ENCODE assay signal across 16 mouse cellular contexts in the genomic region with DNA sequence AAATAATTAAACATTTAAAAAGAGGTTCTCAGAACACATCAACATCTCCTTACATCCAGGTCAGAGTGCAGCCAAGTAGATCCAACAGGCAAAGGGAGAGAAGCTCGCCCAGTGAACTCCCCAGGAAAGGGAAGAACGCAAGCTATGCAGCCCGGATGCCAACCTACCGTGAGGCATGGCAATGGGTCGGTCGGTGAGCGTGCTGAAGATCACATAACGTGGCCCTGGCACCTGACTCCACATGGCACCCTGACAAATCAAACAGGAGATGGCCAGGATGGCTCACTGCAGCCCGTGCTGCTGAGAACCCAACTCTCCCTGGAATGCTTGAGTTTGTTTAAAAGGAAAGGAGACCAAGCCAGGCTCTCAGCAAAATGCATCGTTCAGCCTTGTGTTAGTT.
"Had no signal": no experiment of that assay in that cellular context is flagged by ENCODE, and none has a peak within 500 bp of the region (broad histone marks: within the 10 kb centered on the region; RNA-seq: fewer than 3 reads in every experiment).

No protein-coding gene starts in this region.

- H3K9ac ChIP-seq: limb, embryonic 15.5 days; liver, embryonic 14.5 days; neural tube, embryonic 12.5 days had no signal

- DNase-seq: kidney, postnatal 36 days; layer of hippocampus, adult 9-11 months; layer of hippocampus, postnatal 36 days; lung, adult 18-20 months; midbrain, embryonic 14.5 days; retina, postnatal 1 day; right cerebral cortex, postnatal 4 days; spleen, adult 18-20 months; thymus, adult 18-20 months; thymus, postnatal 25 days had no signal

- H3K4me2 ChIP-seq: limb, embryonic 15.5 days; neural tube, embryonic 12.5 days had no signal

- H3K4me1 ChIP-seq: limb, embryonic 15.5 days; midbrain, embryonic 10.5 days; neural tube, embryonic 12.5 days had no signal

- H3K9me3 ChIP-seq: limb, embryonic 15.5 days; midbrain, embryonic 10.5 days had no signal

- H3K27me3 ChIP-seq: limb, embryonic 15.5 days; neural tube, embryonic 12.5 days had no signal

- H3K36me3 ChIP-seq: limb, embryonic 15.5 days; midbrain, embryonic 10.5 days; neural tube, embryonic 12.5 days had no signal

- H3K4me3 ChIP-seq: limb, embryonic 15.5 days; midbrain, embryonic 10.5 days; myocyte; neural tube, embryonic 12.5 days had no signal

- H3K27ac ChIP-seq: kidney, postnatal 0 days; limb, embryonic 15.5 days; liver, embryonic 14.5 days; midbrain, embryonic 10.5 days; neural tube, embryonic 12.5 days had no signal
